Mouse (Mus musculus) liver, embryonic 14.5 days (tissue): ENCODE data around the gene 1700028P14Rik. TPM values are rescaled to one million over a fixed set of nuclear protein-coding genes. Genes with fewer than 3 reads are reported as not detected.

ENCODE experiments used
- ATAC-seq: fragments of 200-750 bp; cut with Nextera tagmentation; 2 replicates; pipeline ENCODE4 v1.8.0; 2017; ENCODE audit warnings: moderate number of reproducible peaks, mild to moderate bottlenecking, moderate library complexity; ENCODE audit not compliant: insufficient read depth
- DNase-seq, 3 experiments: peaks; one replicate each; pipeline ENCODE4 v3.0.0-alpha.2; 2012 to 2013; ENCODE audit warnings: low read depth in 3 of 3, low spot score in 3 of 3
- H3K27ac ChIP-seq: fragments of 300-500 bp; sonication (generic); 2 replicates; pipeline ENCODE4 v1.5.1; 2014; ENCODE audit warnings: moderate library complexity, mild to moderate bottlenecking, control low read depth, inconsistent platforms
- H3K27me3 ChIP-seq: fragments of 300-500 bp; sonication (generic); 2 replicates; pipeline ENCODE4 v1.6.1; 2014; ENCODE audit warnings: mild to moderate bottlenecking, low read length, moderate library complexity; ENCODE audit not compliant: control insufficient read depth, insufficient read depth
- H3K36me3 ChIP-seq: fragments of 300-500 bp; sonication (generic); replicated peaks from 2 replicates; pipeline ENCODE4 v1.6.1; 2014; ENCODE audit warnings: low read depth; ENCODE audit not compliant: control insufficient read depth, insufficient read depth
- H3K4me1 ChIP-seq, 2 experiments: fragments of 200-500 bp in 1 of 2; fragments of 300-500 bp in 1 of 2; sonication (generic) in 1 of 2; replicated peaks; 2 replicates each; pipeline ENCODE4 v1.6.1; 2012 to 2014; ENCODE audit warnings: antibody characterized with exemption in 1 of 2, inconsistent platforms in 1 of 2, low read length in 1 of 2; ENCODE audit not compliant: control insufficient read depth in 2 of 2, insufficient read depth in 2 of 2
- H3K4me2 ChIP-seq: fragments of 300-500 bp; sonication (generic); 2 replicates; pipeline ENCODE4 v1.6.1; 2014; ENCODE audit warnings: low read depth, mild to moderate bottlenecking, control low read depth, moderate library complexity
- H3K4me3 ChIP-seq, 2 experiments: fragments of 200-500 bp in 1 of 2; fragments of 300-500 bp in 1 of 2; sonication (generic) in 1 of 2; 2 replicates each; pipeline ENCODE4 v1.5.1; 2012 to 2014; ENCODE audit warnings: low read depth in 2 of 2, low read length in 2 of 2, mild to moderate bottlenecking in 2 of 2, control low read depth in 1 of 2, inconsistent platforms in 1 of 2, moderate library complexity in 1 of 2; ENCODE audit not compliant: insufficient read depth in 1 of 2
- H3K9ac ChIP-seq: fragments of 300-500 bp; sonication (generic); replicated peaks from 2 replicates; pipeline ENCODE4 v1.6.1; 2014; ENCODE audit warnings: mild to moderate bottlenecking, control low read depth, moderate library complexity
- H3K9me3 ChIP-seq: fragments of 300-500 bp; sonication (generic); 2 replicates; pipeline ENCODE4 v1.6.1; 2016; ENCODE audit warnings: low read length, mixed read lengths; ENCODE audit not compliant: control insufficient read depth
- CTCF ChIP-seq: IDR thresholded peaks from 2 replicates; pipeline ENCODE4 v1.5.1; 2016; ENCODE audit warnings: antibody characterized with exemption, low read depth, control low read depth
- EP300 ChIP-seq: IDR thresholded peaks from 2 replicates; pipeline ENCODE4 v1.6.1; 2016; ENCODE audit warnings: antibody characterized with exemption, low read depth
- WGBS: fragments of 180-500 bp; shearing (Covaris S2); extraction: QIAGEN DNeasy Blood & Tissue Kit; methylation state at CpG from one replicate; pipeline ENCODE4 v1.1.7; 2014; ENCODE audit not compliant: insufficient replicate concordance; 5-methylcytosine and 5-hydroxymethylcytosine counted together
- polyA plus RNA-seq, 2 experiments: library from polyadenylated mRNA; depleted of rRNA in 1 of 2; stranded (reverse) in 1 of 2; unstranded in 1 of 2; fragments of >200 nt; fragmentation: Nextera tagmentation in 1 of 2; extraction: Ambion mirVana in 1 of 2; gene quantifications; 2 replicates each; pipeline versions ENCODE4 v1.2.1 to v1.2.3; 2012 to 2014

Gene 1700028P14Rik
- polyA plus RNA-seq, 2 experiments: not detected

DNA sequence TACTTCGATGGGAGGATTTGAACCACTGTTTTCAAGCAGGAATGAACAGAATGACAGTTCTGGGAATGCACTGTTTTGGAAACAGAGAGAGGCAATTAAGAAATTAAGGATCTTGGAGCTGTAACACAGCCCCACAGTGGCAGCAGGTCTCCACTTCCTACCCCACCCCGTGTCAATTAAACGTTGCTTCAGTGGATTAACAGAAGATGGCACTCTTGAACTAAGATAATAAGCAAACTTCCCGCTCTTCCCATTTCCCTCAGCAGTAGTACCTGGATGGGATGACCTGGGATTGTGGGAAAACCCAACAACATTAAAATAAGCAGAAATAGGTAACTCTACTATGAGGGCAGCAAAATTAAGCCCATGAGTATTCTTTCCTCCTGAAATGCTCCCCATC lies 75.9 kb downstream of the 1700028P14Rik start:
- no peak overlapping the region for H3K4me3 ChIP-seq
- DNase-seq: no peak

DNA sequence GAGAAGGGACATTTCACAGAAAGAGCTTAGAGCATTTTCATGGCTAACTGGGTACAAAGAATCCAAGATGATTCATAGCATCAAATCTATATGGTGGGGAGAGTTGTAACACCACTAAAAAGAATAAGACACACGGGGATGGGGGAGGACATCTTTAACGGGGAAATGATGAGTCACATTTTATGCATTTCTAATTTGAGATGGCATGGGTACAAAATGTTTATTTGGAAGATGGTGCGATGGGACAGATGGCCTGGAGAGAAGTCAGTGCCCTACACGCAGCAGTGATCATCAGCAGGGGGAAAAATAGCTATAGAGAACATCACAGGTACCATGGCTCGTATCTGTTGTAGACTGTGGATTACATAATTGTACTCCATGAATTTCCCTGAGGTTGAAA lies 88.9 kb downstream of the 1700028P14Rik start:
- DNase-seq (no peak), ATAC-seq (no peak)
- WGBS: 64% methylated on average over 5 of the region's 5 CpGs
- H3K4me2 ChIP-seq: no peak overlapping the region
- no peaks in the 10 kb centered on the region for H3K36me3 ChIP-seq
- no peaks in the 10 kb centered on the region for H3K27me3 ChIP-seq
- TF ChIP-seq CTCF: no peak
- no peak for TF ChIP-seq EP300
- no peak overlapping the region for H3K9ac ChIP-seq
- H3K27ac ChIP-seq: no peak overlapping the region
- no peak overlapping the region for H3K4me3 ChIP-seq
- no peaks in the 10 kb centered on the region for H3K4me1 ChIP-seq
- H3K9me3 ChIP-seq: no peaks in the 10 kb centered on the region

More for the DNA sequence above, 75.9 kb downstream of the 1700028P14Rik start:
- no peaks in the 10 kb centered on the region for H3K9me3 ChIP-seq
- ATAC-seq: no peak
- no peaks in the 10 kb centered on the region for H3K4me1 ChIP-seq
- no peaks in the 10 kb centered on the region for H3K27me3 ChIP-seq
- WGBS: 21% methylated on average over 4 of the region's 4 CpGs
- H3K36me3 ChIP-seq: no peaks in the 10 kb centered on the region
- H3K4me2 ChIP-seq: no peak overlapping the region
- no peak for TF ChIP-seq CTCF
- TF ChIP-seq EP300: no peak
- no peak overlapping the region for H3K9ac ChIP-seq
- H3K27ac ChIP-seq: no peak overlapping the region

DNA sequence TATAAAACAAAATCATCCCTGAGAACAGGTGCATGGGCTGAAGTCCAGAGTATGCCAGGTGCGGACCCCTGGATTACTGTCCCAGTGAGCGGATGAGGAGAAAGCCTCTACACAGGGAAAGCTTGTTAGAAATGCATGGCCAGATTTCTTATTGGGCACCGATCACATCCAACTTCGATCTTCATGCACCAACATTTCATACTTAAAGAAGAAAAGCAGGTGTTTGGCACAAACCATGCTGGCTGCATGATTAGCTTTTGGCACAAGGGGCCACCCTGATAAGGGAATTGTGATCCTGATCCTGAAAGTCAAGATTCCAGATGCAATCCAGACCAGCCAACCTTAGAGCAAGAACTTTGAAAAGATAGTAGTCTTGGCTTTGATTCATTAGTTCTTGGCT lies 90.0 kb downstream of the 1700028P14Rik start:
- 72% methylated on average over 4 of the region's 4 CpGs for WGBS
- H3K4me3 ChIP-seq: no peak overlapping the region
- no peaks in the 10 kb centered on the region for H3K9me3 ChIP-seq
- ATAC-seq (no peak), DNase-seq (no peak)
- H3K36me3 ChIP-seq: no peaks in the 10 kb centered on the region
- TF ChIP-seq EP300 (no peak), CTCF (no peak)
- H3K4me2 ChIP-seq: no peak overlapping the region
- H3K27ac ChIP-seq: no peak overlapping the region
- no peak overlapping the region for H3K9ac ChIP-seq
- no peaks in the 10 kb centered on the region for H3K4me1 ChIP-seq
- H3K27me3 ChIP-seq: no peaks in the 10 kb centered on the region

- H3K27me3 ChIP-seq: no peaks in the 10 kb centered on the region
- no peak overlapping the region for H3K9ac ChIP-seq
- DNase-seq (no peak), ATAC-seq (no peak)
- H3K27ac ChIP-seq: no peak overlapping the region
- no peak overlapping the region for H3K4me3 ChIP-seq
- WGBS: 71% methylated on average over 6 of the region's 6 CpGs
- no peak overlapping the region for H3K4me2 ChIP-seq
- H3K9me3 ChIP-seq: no peaks in the 10 kb centered on the region
- H3K4me1 ChIP-seq: no peaks in the 10 kb centered on the region
- TF ChIP-seq EP300 (no peak), CTCF (no peak)
- H3K36me3 ChIP-seq: no peaks in the 10 kb centered on the region
Observed at GRCm38 (mm10) chr19:23562061-23562460, 90.6 kb downstream of the 1700028P14Rik start.

DNA sequence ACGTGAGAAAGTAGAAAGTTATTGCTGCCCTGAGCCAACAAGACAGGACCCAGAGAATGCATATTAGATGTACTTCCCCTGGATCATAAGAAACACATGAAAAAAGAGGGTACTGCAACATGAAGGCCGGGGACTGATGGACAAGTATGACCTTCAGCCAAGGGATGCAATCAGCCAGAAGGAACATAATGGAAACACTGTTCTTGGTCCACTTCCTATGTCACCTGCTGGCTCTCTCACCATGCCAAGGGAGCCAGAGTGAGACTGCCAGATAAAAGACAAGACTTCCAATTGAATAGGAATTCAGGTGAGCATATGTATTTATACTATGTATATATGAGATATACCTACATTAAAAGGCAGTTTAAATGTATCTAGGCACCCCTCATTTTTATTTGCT lies 99.2 kb downstream of the 1700028P14Rik start:
- ATAC-seq (no peak), DNase-seq (no peak)
- WGBS: 42% methylated on average over 2 of the region's 2 CpGs
- H3K9me3 ChIP-seq: no peaks in the 10 kb centered on the region
- TF ChIP-seq CTCF (no peak), EP300 (no peak)
- H3K27ac ChIP-seq: no peak overlapping the region
- no peaks in the 10 kb centered on the region for H3K27me3 ChIP-seq
- H3K9ac ChIP-seq: no peak overlapping the region
- H3K36me3 ChIP-seq: no peaks in the 10 kb centered on the region
- no peaks in the 10 kb centered on the region for H3K4me1 ChIP-seq
- H3K4me2 ChIP-seq: no peak overlapping the region
- no peak overlapping the region for H3K4me3 ChIP-seq
